ENCODE assay signal across 22 mouse cellular contexts in genomic region chr2:156816116-156816515, GRCm38 (mm10). TPM values are rescaled to one million over a fixed set of nuclear protein-coding genes. Genes with fewer than 3 reads are reported as not detected.
"Had no signal": no experiment of that assay in that cellular context is flagged by ENCODE, and none has a peak within 500 bp of the region (broad histone marks: within the 10 kb centered on the region; RNA-seq: fewer than 3 reads in every experiment).

No protein-coding gene starts in this region.

- ATAC-seq: liver, embryonic 12.5 days; midbrain, embryonic 13.5 days; midbrain, embryonic 15.5 days had no signal

- H3K4me2 ChIP-seq: limb, embryonic 15.5 days; liver, embryonic 12.5 days; midbrain, embryonic 13.5 days; midbrain, embryonic 15.5 days; neural tube, embryonic 13.5 days; neural tube, embryonic 15.5 days; stomach, embryonic 15.5 days had no signal

- H3K4me1 ChIP-seq: liver, embryonic 12.5 days; midbrain, embryonic 15.5 days had no signal

- H3K36me3 ChIP-seq: limb, embryonic 15.5 days; liver, embryonic 12.5 days; midbrain, embryonic 10.5 days; midbrain, embryonic 13.5 days; midbrain, embryonic 15.5 days; neural tube, embryonic 13.5 days; neural tube, embryonic 15.5 days; stomach, embryonic 15.5 days had no signal

- H3K9ac ChIP-seq: limb, embryonic 15.5 days; liver, embryonic 12.5 days; liver, embryonic 14.5 days; midbrain, embryonic 13.5 days; midbrain, embryonic 15.5 days; neural tube, embryonic 13.5 days; neural tube, embryonic 15.5 days; stomach, embryonic 15.5 days had no signal

- H3K9me3 ChIP-seq: limb, embryonic 15.5 days; liver, embryonic 12.5 days; midbrain, embryonic 10.5 days; midbrain, embryonic 13.5 days; midbrain, embryonic 15.5 days; neural tube, embryonic 13.5 days; neural tube, embryonic 15.5 days; stomach, embryonic 15.5 days had no signal

- DNase-seq: lung, adult 2 months; lung, postnatal 4 days; retina, postnatal 1 day; right cerebral cortex, adult 18-20 months; right cerebral cortex, postnatal 25 days; right cerebral cortex, postnatal 4 days; spleen, adult 18-20 months; thymus, adult 18-20 months; thymus, postnatal 14 days; thymus, postnatal 36 days had no signal

- H3K27me3 ChIP-seq: limb, embryonic 15.5 days; midbrain, embryonic 13.5 days; midbrain, embryonic 15.5 days; neural tube, embryonic 15.5 days; stomach, embryonic 15.5 days had no signal

- H3K27ac ChIP-seq: limb, embryonic 15.5 days; liver, embryonic 12.5 days; liver, embryonic 14.5 days; midbrain, embryonic 10.5 days; midbrain, embryonic 13.5 days; midbrain, embryonic 15.5 days; neural tube, embryonic 13.5 days; neural tube, embryonic 15.5 days; stomach, embryonic 15.5 days had no signal

- H3K4me3 ChIP-seq: limb, embryonic 15.5 days; liver, embryonic 12.5 days; midbrain, embryonic 10.5 days; midbrain, embryonic 13.5 days; midbrain, embryonic 15.5 days; myocyte; neural tube, embryonic 13.5 days; neural tube, embryonic 15.5 days; stomach, embryonic 15.5 days had no signal

RNA-seq across cellular contexts. Expression of gene Myl9, which starts 40.9 kb away (rescaled TPM):
- total RNA-seq: megakaryocyte, adult 5-6 weeks; megakaryocyte-erythroid progenitor cell, adult 5-6 weeks had no signal
